Mouse (Mus musculus): Measurements from ENCODE around the gene Spats2.
"Not testable (repeated sequence)": the region's sequence is repeated elsewhere in the genome, so short reads cannot be mapped to it uniquely, and the experiment has no call there.

Spats2 gene

DNA sequence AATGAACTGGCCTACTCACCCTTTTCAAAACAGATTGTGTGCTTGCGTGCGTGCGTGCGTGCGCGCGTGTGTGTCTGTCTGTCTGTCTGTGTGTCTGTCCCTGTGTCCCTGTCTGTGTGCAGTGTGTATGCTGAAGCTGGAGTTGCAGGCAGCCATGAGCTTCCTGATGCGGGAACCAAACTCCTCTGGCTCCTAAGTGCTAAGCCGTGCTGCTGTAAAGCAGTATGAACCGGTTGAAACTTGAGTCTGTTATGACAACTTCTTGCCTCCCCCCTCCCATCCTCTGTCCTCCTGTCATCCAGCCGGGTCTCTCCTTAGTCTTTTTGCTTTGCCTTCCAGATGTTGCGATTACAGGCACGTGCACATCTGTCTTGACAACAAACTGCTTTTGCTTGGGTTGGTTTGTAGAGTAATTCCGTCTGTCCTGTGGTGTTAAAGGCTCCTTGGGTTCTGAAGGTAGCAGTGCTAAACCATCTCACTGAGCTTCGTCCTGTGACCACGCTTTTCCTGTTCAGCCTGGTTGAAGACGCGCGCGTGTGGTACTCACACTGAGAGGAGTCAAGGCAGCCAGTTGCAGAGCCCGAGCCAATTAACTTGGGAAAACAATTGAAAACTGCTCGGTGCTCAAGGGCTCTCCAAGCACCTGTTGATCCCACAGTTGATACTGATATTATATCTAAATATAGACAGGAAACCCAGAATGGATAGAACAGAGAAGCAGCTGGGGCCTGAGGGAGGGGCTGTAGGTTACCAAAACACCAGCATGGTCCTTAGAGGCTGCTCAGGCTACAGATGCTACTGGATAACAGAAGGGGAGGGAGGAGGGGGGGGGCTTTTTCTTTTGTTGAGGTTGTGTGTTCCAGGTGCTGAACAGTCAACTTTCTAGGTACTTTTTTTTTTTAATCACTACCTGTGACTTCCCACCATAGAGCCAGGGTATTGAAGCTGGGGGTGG is 4.5 kb downstream of the Spats2 start:
- in situ Hi-C loops (cut with MboI; ENCODE audit: low sequenced_read_pairs): no loop called here

- in situ Hi-C loops (cut with MboI; ENCODE audit: low sequenced_read_pairs): no loop called here
Observed at GRCm38 (mm10) chr15:99138389-99138788, 12.7 kb downstream of the Spats2 start.

DNA sequence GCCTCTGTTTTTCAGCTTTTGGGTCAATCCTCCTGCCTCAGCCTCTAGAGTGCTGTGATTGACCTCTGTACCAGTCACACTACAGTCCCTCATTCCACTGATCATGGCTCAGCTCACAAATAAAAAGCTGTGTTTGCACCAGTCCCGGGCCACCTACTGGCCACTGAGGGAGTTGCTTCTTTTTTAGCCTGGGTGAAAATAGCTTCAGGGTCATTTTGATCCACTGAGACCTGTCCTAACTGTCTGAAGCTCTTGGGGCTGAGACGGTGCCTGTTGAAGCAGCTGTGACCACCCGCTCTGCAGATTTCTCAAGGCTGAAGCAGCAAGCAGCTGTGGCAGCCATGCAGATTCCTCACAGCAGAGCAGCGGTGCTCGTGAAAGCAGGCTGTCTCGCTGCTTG is 14.0 kb downstream of the Spats2 start:
- in situ Hi-C loops (cut with MboI; ENCODE audit: low sequenced_read_pairs): no loop called here

- in situ Hi-C loops (cut with MboI; ENCODE audit: low sequenced_read_pairs): no loop called here
Observed at GRCm38 (mm10) chr15:99150516-99150915, 24.8 kb downstream of the Spats2 start.

DNA sequence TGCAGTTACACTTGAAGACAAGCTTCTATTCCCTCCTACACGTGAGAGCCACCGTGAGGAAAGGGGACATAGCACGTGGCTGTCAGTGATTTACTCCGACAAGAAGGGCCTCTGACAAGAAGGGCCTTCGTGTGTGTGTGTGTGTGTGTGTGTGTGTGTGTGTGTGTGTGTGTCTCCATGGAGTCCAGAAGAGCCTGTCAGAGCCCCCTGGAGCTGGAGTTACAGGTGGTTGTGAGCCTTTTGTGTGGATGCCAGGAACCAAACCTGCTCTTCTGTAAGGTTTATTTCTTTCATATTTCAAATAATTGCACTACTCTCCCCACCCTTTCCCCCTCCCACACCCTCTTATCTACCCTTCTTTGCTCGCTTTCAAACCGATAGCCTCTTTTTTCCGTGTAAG is 25.6 kb downstream of the Spats2 start:
- in situ Hi-C loops (cut with MboI; ENCODE audit: low sequenced_read_pairs): no loop called here

- in situ Hi-C loops (cut with MboI; ENCODE audit: low sequenced_read_pairs): no loop called here
Observed at GRCm38 (mm10) chr15:99153466-99153865, 27.8 kb downstream of the Spats2 start.

- in situ Hi-C loops (cut with MboI; ENCODE audit: low sequenced_read_pairs): not testable (repeated sequence)
Observed at GRCm38 (mm10) chr15:99154515-99154914, 28.8 kb downstream of the Spats2 start.

GRCm38 (mm10) chr15:99163512-99164365 is 38.0 kb downstream of the Spats2 start:
- in situ Hi-C loops (cut with MboI; ENCODE audit: low sequenced_read_pairs): no loop called here

DNA sequence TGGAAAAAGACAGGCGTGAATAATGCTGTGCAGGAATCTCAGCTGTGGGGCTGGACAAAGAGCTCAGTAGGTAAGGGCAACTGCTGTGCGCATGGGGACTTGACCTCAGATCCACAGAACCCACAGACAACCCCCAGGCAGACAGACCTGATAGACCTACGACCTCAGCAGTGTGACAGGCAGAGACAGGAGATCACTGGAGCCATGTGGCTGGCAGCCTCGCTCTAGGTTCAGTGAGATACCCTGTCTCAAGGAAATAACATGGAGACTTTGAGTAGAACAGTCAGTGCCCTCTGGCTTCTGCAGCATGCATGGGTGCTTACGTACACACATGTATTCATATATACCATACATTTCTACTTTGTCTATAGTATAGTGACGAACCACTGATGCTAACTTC is 46.4 kb downstream of the Spats2 start:
- in situ Hi-C loops (cut with MboI; ENCODE audit: low sequenced_read_pairs): no loop called here

- in situ Hi-C loops (cut with MboI; ENCODE audit: low sequenced_read_pairs): no loop called here
Observed at GRCm38 (mm10) chr15:99179639-99180038, 53.9 kb downstream of the Spats2 start.

GRCm38 (mm10) chr15:99184217-99184914 is 58.6 kb downstream of the Spats2 start:
- in situ Hi-C loops (cut with MboI; ENCODE audit: low sequenced_read_pairs): no loop called here

DNA sequence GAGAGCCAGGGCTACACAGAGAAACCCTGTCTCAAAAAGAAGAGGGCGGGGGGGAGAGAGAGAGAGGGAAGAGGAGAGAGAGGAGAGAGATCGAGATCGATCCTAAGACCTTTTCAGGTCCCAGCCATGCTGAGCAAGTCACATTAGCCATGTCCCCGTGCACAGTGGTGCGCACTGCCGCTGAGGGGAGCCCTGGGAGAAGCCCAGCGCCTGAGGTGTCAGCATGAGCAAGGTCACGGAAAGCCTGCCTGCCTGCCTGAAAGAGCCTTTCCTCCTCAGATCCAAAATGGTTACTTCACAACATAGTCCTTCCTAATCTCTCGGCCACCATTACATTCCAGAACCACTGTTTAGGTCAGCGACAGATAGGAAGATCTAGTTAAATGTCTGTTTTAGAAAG is 68.6 kb downstream of the Spats2 start:
- in situ Hi-C loops (cut with MboI; ENCODE audit: low sequenced_read_pairs): no loop called here

DNA sequence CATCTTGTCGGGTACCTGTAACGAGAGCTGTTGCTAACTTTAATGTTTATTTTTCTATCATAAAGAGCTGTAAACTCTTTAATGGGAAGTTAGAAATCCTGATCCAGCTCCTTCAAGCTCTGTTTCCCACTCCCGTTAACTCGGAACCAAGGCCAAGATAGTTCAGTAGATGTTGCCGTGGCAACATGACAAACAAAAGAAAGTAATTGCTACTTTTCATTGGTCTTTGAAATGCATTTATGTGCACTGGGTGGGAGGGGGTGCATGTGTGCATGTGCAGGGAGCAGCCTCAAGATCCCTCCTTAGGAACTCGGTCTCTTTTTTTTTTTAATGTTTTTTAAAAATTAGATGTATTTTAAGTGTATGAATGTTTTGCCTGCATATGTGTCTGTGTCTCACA is 69.3 kb downstream of the Spats2 start:
- in situ Hi-C loops (cut with MboI; ENCODE audit: low sequenced_read_pairs): no loop called here

DNA sequence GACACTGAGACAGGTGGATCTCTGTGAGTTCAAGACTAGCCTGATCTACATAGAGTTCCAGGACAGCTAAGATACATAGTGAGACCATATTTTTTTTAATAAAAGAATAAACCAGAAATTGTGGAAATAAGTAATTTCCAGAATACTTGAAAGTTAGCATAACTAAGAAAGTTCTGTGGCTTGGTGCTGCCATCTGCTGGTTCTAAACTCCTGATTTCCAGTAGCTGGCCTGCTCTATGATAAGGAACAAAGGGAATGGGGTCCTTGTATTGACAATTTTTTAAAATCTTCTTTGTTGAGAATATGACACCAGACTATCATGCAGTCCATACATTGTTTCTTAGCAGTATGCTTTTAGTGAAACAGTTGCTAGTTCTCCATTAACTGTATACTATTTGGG is 73.0 kb downstream of the Spats2 start:
- in situ Hi-C loops (cut with MboI; ENCODE audit: low sequenced_read_pairs): no loop called here

DNA sequence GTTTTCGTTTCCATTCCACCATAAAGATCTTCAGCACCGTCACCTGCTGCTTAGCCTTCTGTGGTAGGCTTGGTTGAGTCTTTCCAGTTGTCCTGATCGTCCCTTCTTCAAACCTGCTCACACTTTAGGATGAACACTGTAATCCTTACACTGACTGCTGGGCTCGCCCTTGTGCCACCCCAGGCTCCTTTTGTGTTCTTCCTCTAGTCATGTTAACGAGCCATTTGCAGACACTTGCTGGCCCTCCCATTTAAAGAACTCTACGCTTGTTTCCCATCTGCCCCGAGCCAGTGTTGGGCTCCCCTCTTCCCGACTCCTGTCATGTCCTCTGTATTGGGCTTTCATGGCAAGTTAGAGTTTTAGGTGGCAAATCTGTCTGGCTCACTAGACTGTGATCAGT is 80.2 kb downstream of the Spats2 start:
- in situ Hi-C loops (cut with MboI; ENCODE audit: low sequenced_read_pairs): no loop called here

GRCm38 (mm10) chr15:99213183-99213582 is 87.5 kb downstream of the Spats2 start:
- in situ Hi-C loops (cut with MboI; ENCODE audit: low sequenced_read_pairs): no loop called here

DNA sequence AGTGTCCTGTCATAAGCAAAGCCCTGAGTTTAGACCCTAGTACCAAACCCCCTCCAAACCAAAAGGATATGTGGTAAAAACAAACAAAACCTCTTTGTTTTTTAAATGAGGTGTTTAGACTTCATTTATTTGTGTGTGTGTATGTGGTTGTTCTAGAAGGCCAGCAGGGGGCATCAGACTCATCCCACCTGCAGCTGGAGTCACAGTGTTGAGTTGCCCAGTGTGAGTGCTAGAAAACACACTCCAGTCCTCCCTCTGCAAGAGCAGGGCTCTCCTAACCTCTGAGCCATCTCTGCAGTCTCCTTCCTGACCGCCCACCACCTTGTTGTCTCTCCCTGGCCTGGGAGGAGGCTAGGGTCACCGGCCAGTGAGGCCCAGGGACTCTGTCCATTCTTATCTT is 89.2 kb downstream of the Spats2 start:
- in situ Hi-C loops (cut with MboI; ENCODE audit: low sequenced_read_pairs): no loop called here

- in situ Hi-C loops (cut with MboI; ENCODE audit: low sequenced_read_pairs): no loop called here
Observed at GRCm38 (mm10) chr15:99215741-99216463, 90.2 kb downstream of the Spats2 start.

DNA sequence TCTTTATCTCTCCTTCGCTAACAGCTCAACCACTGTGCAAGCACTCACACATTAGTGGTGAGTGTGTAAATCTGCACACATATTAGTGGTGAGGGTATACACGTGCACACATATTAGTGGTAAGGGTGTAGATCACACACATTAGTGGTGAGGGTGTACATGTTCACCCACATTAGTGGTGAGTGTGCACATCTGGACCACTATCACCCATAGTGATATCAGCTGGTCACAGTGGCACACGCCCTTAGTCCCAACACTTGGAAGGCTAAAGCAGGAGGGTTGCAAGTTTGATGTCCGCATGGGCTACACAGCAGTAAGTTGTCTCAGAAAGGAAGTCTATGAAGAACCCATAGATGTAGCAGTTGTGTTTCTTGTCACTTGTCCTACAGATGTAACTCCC is 91.9 kb downstream of the Spats2 start:
- in situ Hi-C loops (cut with MboI; ENCODE audit: low sequenced_read_pairs): no loop called here

DNA sequence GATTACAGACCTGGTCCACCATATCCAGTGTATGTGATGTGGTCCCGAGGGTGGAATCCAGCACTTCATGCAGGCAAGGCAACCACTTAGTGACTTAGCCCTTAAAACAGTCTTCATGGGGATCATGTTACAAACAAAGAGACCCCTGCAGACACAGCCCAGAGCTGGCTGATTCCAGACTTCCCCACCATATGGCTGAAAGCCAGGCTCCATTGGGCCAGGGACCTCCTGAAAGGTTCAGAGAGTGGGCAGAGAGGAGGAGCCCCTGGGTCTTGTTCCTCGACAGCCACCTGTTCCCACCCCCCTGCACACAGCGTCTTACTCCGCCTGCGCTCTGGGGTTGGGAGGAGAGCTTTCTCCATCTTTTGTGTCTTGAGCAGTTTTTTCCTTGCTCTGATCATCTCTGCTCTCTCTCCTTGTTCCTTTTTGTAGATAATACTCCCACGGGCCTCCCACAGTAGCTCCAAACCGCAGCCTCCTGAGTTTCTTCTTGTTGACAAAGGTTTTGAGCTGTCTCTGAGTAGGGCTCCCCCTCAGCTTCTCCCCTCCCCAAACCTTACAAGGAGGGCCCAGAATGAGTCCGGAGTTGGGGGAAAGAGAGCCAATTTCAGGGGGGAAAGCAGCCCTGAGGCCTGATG is 95.7 kb downstream of the Spats2 start:
- in situ Hi-C loops (cut with MboI; ENCODE audit: low sequenced_read_pairs): no loop called here
